Mouse (Mus musculus) liver, adult 2 months (tissue): ENCODE data around the gene Fbn1. TPM values are rescaled to one million over a fixed set of nuclear protein-coding genes. Genes with fewer than 3 reads are reported as not detected.

Experiments used
- DNase-seq: peaks from one replicate; pipeline ENCODE4 v3.0.0-alpha.2; 2011; ENCODE audit warnings: low read depth, low spot score; ENCODE audit errors: extremely low read depth
- H3K27ac ChIP-seq: fragments of 200-500 bp; replicated peaks from 2 replicates; pipeline ENCODE4 v1.5.1; 2012; ENCODE audit warnings: low read depth, mild to moderate bottlenecking, control low read depth, inconsistent platforms, low read length; ENCODE audit not compliant: insufficient read depth
- H3K27me3 ChIP-seq: fragments of 200-500 bp; 2 replicates; pipeline ENCODE4 v1.6.1; 2012; ENCODE audit warnings: mild to moderate bottlenecking, moderate library complexity, low read length, inconsistent platforms; ENCODE audit not compliant: control insufficient read depth, insufficient read depth
- H3K36me3 ChIP-seq: fragments of 200-500 bp; 2 replicates; pipeline ENCODE4 v1.6.1; 2012; ENCODE audit warnings: low read length, inconsistent platforms; ENCODE audit not compliant: control insufficient read depth, insufficient read depth
- H3K4me1 ChIP-seq: fragments of 200-500 bp; 2 replicates; pipeline ENCODE4 v1.6.1; 2011; ENCODE audit warnings: low read length; ENCODE audit not compliant: control insufficient read depth, insufficient read depth
- H3K4me3 ChIP-seq: fragments of 200-500 bp; 2 replicates; pipeline ENCODE4 v1.5.1; 2011; ENCODE audit warnings: low read depth, mild to moderate bottlenecking, control low read depth, low read length, moderate library complexity; ENCODE audit not compliant: insufficient read depth
- H3K79me2 ChIP-seq: fragments of 200-500 bp; 2 replicates; pipeline ENCODE4 v1.6.1; 2012; ENCODE audit warnings: inconsistent platforms, mild to moderate bottlenecking, low read length, moderate library complexity; ENCODE audit not compliant: control insufficient read depth, insufficient read depth
- H3K9ac ChIP-seq: fragments of 200-500 bp; 2 replicates; pipeline ENCODE4 v1.6.1; 2012; ENCODE audit warnings: low read depth, mild to moderate bottlenecking, control low read depth, inconsistent platforms, low read length
- CTCF ChIP-seq: fragments of 200-500 bp; IDR thresholded peaks from 2 replicates; pipeline ENCODE4 v1.5.1; 2011; ENCODE audit warnings: low read depth, low read length, control low read depth
- POLR2A ChIP-seq: fragments of 200-500 bp; IDR thresholded peaks from 2 replicates; pipeline ENCODE4 v1.6.1; 2011; ENCODE audit warnings: low read length, control low read depth; ENCODE audit not compliant: insufficient read depth; ENCODE audit errors: extremely low read depth
- WGBS: fragments of 180-500 bp; shearing (Covaris S2); methylation state at CpG from one replicate; pipeline ENCODE4 v1.1.7; 2018; 5-methylcytosine and 5-hydroxymethylcytosine counted together
- polyA plus RNA-seq: library from polyadenylated mRNA; depleted of rRNA; stranded (reverse); fragments of >200 nt; gene quantifications from 2 replicates; pipeline ENCODE4 v1.2.3, GENCODE M21; 2012
- total RNA-seq: library from RNA; depleted of rRNA; stranded (reverse); fragments of >200 nt; gene quantifications from 2 replicates; pipeline ENCODE4 v1.2.3, GENCODE M21; 2014

The Fbn1 gene
- total and polyA plus RNA-seq, 2 experiments, result 0.84 to 2.6 TPM

- DNase-seq, result no peak
- Histone ChIP-seq H3K36me3 (no peaks in the 10 kb centered on the region), H3K27me3 (no peaks in the 10 kb centered on the region), H3K4me3 (no peak overlapping the region), H3K9ac (no peak overlapping the region), H3K79me2 (no peaks in the 10 kb centered on the region), H3K4me1 (no peaks in the 10 kb centered on the region), H3K27ac (no peak overlapping the region)
- 85% methylated on average over 20 of the region's 20 CpGs for WGBS
- TF ChIP-seq POLR2A (no peak), CTCF (no peak)
Observed at GRCm38 (mm10) chr2:125494831-125495812, 12.7 kb downstream of the Fbn1 start.

GRCm38 (mm10) chr2:125494291-125494690 is 13.5 kb downstream of the Fbn1 start:
- no peaks in the 10 kb centered on the region for H3K79me2 ChIP-seq
- no peaks in the 10 kb centered on the region for H3K4me1 ChIP-seq
- DNase-seq, result no peak
- H3K36me3 ChIP-seq, result no peaks in the 10 kb centered on the region
- H3K27me3 ChIP-seq, result no peaks in the 10 kb centered on the region
- H3K27ac ChIP-seq, result no peak overlapping the region
- no peak overlapping the region for H3K4me3 ChIP-seq
- 94% methylated on average over 2 of the region's 2 CpGs for WGBS
- no peak overlapping the region for H3K9ac ChIP-seq
- TF ChIP-seq POLR2A (no peak), CTCF (no peak)

DNA sequence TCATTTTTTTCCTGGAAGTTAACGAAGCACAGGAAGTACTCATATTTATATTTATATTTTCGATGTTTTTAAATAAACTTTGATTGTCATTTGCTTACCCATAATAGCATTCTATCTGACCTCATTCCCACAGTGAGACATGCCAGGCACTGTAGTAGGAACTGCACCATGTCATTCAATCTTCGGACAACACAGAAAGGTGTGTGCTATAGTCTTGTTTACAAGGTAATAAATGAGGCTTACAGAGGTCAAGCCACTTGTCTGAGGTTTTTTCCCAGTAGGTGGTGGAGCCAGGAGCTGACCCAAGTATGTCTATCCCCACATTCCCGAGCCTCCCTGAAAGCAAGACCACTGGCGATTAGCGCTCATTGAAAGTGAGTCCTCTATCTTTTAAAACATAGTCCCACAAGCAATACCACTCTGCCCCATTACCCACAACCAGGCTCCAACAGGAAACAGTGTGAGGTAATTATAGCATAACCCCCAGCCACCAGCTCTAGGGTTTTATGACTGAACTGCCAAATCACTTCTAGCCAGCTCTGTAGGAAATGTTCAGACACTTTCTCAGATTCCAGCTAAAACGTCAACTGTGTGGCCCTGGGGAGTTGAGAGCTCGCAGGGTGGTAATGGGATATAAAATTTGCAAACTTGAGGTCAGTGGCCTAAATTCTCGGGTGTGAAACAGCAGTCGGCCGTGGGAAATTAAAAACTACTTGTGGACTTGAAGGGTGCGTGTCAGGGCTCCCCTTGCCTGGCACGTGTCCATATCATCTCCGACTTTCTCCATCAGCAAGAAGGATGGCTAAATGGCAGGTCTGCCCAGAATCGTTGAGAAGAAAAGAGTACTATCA is 15.5 kb downstream of the Fbn1 start:
- Histone ChIP-seq H3K4me3 (no peak overlapping the region), H3K79me2 (no peaks in the 10 kb centered on the region), H3K36me3 (no peaks in the 10 kb centered on the region), H3K4me1 (no peaks in the 10 kb centered on the region), H3K9ac (no peak overlapping the region), H3K27me3 (no peaks in the 10 kb centered on the region), H3K27ac (no peak overlapping the region)
- 78% methylated on average over 15 of the region's 15 CpGs for WGBS
- TF ChIP-seq CTCF (no peak), POLR2A (no peak)
- no peak for DNase-seq

DNA sequence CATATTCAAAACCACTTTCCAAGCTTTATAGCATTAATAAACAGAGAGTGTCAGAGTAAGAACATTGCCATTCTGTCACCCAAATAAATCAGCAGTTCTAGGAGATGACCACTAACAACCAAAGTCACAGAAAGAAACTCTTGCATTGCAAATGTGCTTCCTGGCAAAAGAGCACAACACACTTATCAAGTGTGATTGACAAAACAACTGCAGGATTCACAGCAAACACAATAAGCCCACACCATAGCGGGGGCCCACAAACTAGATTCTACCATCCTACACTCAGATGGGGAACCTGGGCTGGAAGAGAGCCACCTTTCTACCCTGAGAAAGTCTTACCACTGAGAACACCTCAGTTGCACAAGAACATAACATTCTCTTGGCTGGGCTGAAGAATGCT is 17.8 kb downstream of the Fbn1 start:
- no peak overlapping the region for H3K4me3 ChIP-seq
- no peaks in the 10 kb centered on the region for H3K27me3 ChIP-seq
- no peak for DNase-seq
- H3K9ac ChIP-seq, result no peak overlapping the region
- TF ChIP-seq POLR2A, result no peak
- no peak for TF ChIP-seq CTCF
- H3K4me1 ChIP-seq, result no peaks in the 10 kb centered on the region
- H3K27ac ChIP-seq, result no peak overlapping the region
- H3K36me3 ChIP-seq, result no peaks in the 10 kb centered on the region
- no peaks in the 10 kb centered on the region for H3K79me2 ChIP-seq
- WGBS, result 75% methylated on average over 1 of the region's 1 CpGs

DNA sequence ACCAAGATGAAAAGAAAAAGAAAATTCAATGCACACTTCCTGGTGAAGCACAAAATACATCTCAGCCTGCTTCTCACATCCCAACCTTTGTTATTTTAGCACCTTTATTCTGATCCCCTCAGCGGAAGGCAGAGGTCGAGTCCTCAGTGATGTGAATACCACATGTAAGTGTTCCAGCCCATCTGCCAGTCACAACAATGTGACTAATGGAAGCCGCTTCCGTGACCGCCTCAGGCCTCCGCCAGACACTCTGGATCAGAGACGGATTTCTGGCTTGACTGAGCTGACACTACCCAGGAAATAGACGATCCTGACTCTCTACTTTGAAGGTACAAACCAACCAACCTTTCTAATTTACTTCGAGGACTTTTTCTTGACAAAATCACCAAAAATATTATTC is 22.9 kb downstream of the Fbn1 start:
- no peak overlapping the region for H3K27ac ChIP-seq
- H3K4me3 ChIP-seq, result no peak overlapping the region
- H3K9ac ChIP-seq, result no peak overlapping the region
- no peaks in the 10 kb centered on the region for H3K36me3 ChIP-seq
- 83% methylated on average over 9 of the region's 9 CpGs for WGBS
- H3K27me3 ChIP-seq, result no peaks in the 10 kb centered on the region
- TF ChIP-seq POLR2A (no peak), CTCF (no peak)
- no peaks in the 10 kb centered on the region for H3K4me1 ChIP-seq
- no peaks in the 10 kb centered on the region; the same call in 1 of the 2 replicates for H3K79me2 ChIP-seq
- no peak for DNase-seq
